Mouse (Mus musculus) liver (tissue): Measurements from ENCODE around the gene Pold1.

ENCODE experiments used
- DNase-seq: peaks from one replicate; pipeline ENCODE4 v3.0.0-alpha.2; 2020; ENCODE audit warnings: mixed read lengths

The Pold1 gene

DNA sequence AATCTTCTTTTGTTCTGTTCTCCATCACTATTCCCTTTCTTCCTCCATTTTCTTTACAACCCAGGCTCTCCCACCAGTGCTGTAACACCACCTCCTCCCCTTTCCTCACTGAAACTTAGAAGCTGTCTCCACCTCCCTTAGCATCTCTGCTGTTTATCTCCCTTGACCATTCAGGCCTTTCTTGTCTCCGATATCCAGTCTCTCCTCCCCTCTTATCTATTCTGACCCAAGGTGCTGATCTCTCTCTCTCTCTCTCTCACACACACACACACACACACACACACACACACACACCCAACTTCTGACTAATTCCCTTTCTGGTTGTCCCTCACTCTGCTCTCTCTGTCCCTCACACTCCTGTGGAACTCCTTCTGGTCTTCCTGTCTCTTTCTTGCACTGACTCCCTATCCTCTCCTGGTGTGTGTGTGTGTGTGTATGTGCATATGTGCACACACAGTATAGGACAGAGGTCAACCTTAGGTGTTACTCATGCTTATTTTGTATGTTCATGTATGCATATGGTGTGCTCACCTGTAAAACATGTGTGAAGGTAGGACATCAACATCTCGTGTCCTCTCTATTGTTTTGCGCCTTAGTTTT is 65.7 kb downstream of the Pold1 start:
- peak; percentile 70 for DNase-seq
